Mouse (Mus musculus) neural tube, embryonic 12.5 days (tissue): ENCODE results near the gene Mmp2. TPM values are rescaled to one million over a fixed set of nuclear protein-coding genes. Genes with fewer than 3 reads are reported as not detected.

Source experiments
- ATAC-seq: fragments of 200-750 bp; cut with Nextera tagmentation; 2 replicates; pipeline ENCODE4 v1.8.0; 2017; ENCODE audit warnings: low read depth, mild to moderate bottlenecking, moderate TSS enrichment, moderate library complexity; ENCODE audit not compliant: low FRiP score
- H3K27ac ChIP-seq: fragments of 300-500 bp; sonication (generic); 2 replicates; pipeline ENCODE4 v1.5.1; 2016
- H3K27me3 ChIP-seq: fragments of 300-500 bp; sonication (generic); replicated peaks from 2 replicates; pipeline ENCODE4 v1.6.1; 2016; ENCODE audit warnings: mild to moderate bottlenecking
- H3K36me3 ChIP-seq: fragments of 300-500 bp; sonication (generic); 2 replicates; pipeline ENCODE4 v1.6.1; 2016; ENCODE audit warnings: mild to moderate bottlenecking
- H3K4me1 ChIP-seq: fragments of 300-500 bp; sonication (generic); 2 replicates; pipeline ENCODE4 v1.6.1; 2016
- H3K4me2 ChIP-seq: fragments of 300-500 bp; sonication (generic); replicated peaks from 2 replicates; pipeline ENCODE4 v1.6.1; 2016; ENCODE audit warnings: mild to moderate bottlenecking
- H3K4me3 ChIP-seq: fragments of 300-500 bp; sonication (generic); 2 replicates; pipeline ENCODE4 v1.5.1; 2016
- H3K9ac ChIP-seq: fragments of 300-500 bp; sonication (generic); 2 replicates; pipeline ENCODE4 v1.6.1; 2016; ENCODE audit warnings: mild to moderate bottlenecking
- H3K9me3 ChIP-seq: fragments of 300-500 bp; sonication (generic); 2 replicates; pipeline ENCODE4 v1.6.1; 2016; ENCODE audit warnings: mild to moderate bottlenecking
- WGBS: fragments of 180-500 bp; shearing (Covaris S2); methylation state at CpG from one replicate; pipeline ENCODE4 v1.1.7; 2016; 5-methylcytosine and 5-hydroxymethylcytosine counted together
- polyA plus RNA-seq: library from polyadenylated mRNA; unstranded; fragments of >200 nt; fragmentation: Nextera tagmentation; extraction: Ambion mirVana; gene quantifications from 2 replicates; pipeline ENCODE4 v1.2.1, GENCODE M21; 2016

The Mmp2 gene
- polyA plus RNA-seq, 1 experiment from 2014 or later: 58.1 TPM

DNA sequence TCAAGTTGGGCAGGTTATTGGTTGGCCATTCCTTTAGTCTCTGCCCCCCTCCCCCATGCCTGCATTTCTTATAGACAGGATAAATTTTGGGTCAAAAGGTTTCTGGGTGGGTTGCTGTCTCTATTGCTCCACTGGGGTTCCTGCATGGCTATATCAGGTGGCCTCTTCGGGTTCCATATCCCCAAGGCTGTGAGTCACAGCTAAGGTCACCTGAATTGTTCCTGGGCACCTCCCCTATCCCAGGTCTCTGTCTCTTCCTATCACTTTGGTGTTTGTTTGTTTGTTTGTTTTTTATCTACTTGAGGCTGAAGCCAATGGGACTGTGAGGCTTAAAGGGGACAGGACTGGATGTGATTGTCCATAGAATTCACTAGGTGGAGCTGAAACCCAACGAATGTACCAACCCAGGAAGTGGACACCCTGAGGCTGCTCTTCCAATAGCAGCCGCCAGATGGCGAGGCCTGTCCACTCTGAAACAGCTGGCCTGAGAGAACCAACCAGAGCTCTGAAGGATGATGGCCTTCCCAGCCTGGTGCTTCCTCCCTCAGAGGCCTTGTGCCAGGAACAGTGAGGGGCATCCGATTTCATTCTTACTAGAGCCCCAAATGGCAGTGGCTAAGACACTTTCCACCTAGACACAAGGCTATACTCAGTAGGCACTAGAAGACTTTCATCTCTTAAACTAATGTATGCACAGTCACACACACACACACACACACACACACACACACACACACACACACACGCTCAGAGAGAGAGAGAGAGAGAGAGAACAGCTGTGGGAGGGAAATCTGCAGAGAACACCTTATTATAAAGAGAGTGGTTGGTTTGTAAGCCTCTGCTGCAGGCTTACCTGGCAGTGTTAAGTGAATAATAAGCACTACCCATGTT, 8.9 kb upstream of the Mmp2 start:
- Histone ChIP-seq H3K9me3 (no peaks in the 10 kb centered on the region), H3K4me1 (no peaks in the 10 kb centered on the region), H3K4me3 (no peak overlapping the region), H3K4me2 (no peak overlapping the region), H3K27ac (no peak overlapping the region), H3K9ac (no peak overlapping the region), H3K36me3 (no peaks in the 10 kb centered on the region), H3K27me3 (no peaks in the 10 kb centered on the region)
- 24% methylated on average over 6 of the region's 6 CpGs for WGBS
- peak; percentile 77 for ATAC-seq

DNA sequence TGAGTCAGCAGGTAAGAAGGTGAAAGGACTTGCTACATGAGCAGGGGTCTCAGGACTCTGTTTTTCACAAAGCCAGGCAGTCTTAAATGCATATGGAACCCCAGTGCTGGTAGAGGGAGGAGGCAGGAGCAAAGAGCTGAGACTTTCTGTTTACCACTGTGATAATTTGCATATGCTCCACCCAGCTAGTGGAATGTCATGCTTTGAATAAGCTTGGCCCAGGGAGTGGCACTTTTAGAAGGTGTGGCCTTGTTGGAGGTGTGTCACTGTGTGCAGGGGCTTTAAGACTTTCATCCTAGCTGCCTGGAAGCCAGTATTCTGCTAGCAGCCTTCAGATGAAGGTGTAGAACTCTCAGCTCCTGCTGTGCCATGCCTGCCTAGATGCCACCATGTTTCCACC, 5.9 kb upstream of the Mmp2 start:
- H3K4me2 ChIP-seq: no peak overlapping the region
- no peak overlapping the region for H3K4me3 ChIP-seq
- H3K27ac ChIP-seq: no peak overlapping the region
- no peaks in the 10 kb centered on the region for H3K36me3 ChIP-seq
- no peak for ATAC-seq
- H3K27me3 ChIP-seq: peaks cover 2% of the 10 kb centered on the region; the same call in 1 of the 2 replicates
- H3K9ac ChIP-seq: no peak overlapping the region
- no peaks in the 10 kb centered on the region for H3K9me3 ChIP-seq
- no peaks in the 10 kb centered on the region for H3K4me1 ChIP-seq

DNA sequence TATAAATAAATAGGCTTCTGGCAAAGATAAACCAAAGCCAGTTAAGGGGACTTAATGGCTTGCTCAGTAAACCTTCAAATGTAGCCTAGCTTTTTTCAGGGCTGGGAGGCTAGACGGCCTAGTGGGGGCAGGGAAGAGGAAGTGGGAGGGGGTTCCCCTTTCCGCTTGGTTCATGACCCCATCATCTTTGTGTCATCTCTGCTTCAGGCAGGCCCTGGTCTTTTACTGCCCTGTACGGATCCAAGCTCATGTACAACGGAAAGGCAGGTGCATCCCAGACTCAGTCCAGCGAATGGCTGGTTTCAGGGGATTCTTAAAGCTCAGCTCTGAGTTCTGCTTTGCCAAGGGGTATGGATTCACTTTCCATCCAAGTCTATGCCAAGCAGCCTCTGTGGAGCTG, 4.7 kb upstream of the Mmp2 start:
- no peaks in the 10 kb centered on the region for H3K9me3 ChIP-seq
- no peak overlapping the region for H3K4me2 ChIP-seq
- no peaks in the 10 kb centered on the region for H3K36me3 ChIP-seq
- WGBS: 74% methylated on average over 5 of the region's 5 CpGs
- no peak for ATAC-seq
- no peak overlapping the region for H3K4me3 ChIP-seq
- no peak overlapping the region for H3K9ac ChIP-seq
- H3K4me1 ChIP-seq: 0 out of 2 replicates have a peak, but pooled peaks cover 5% of the 10 kb centered on the region
- peaks cover 10% of the 10 kb centered on the region; the same call in 1 of the 2 replicates for H3K27me3 ChIP-seq
- no peak overlapping the region for H3K27ac ChIP-seq

DNA sequence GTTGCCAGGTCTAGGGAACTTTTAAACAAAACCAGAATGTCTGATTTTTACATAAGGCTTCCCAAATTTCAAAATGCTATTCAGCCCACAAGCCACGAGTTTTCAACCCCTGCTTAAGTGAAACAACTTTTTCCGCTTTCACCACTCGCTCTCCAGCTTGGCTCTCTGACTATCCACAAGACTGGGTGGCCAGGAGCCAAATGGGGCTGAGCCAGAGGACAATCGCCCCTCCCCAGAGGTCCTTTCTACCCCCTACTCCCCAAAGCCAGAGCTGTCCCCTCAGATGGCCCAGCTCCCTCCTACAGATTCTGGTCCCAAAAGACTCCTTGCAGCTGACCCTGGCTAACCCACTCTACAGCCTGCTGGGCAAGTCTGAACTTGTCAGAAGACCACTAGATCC, 1.1 kb upstream of the Mmp2 start:
- no peak overlapping the region for H3K9ac ChIP-seq
- H3K4me2 ChIP-seq: no peak overlapping the region
- no peaks in the 10 kb centered on the region for H3K36me3 ChIP-seq
- no peak for ATAC-seq
- 0 out of 2 replicates have a peak, but pooled peaks cover 11% of the 10 kb centered on the region for H3K4me1 ChIP-seq
- no peaks in the 10 kb centered on the region for H3K9me3 ChIP-seq
- WGBS: 75% methylated on average over 4 of the region's 4 CpGs
- H3K27ac ChIP-seq: no peak overlapping the region
- no peak overlapping the region for H3K4me3 ChIP-seq
- peaks cover 10% of the 10 kb centered on the region; the same call in 1 of the 2 replicates for H3K27me3 ChIP-seq

DNA sequence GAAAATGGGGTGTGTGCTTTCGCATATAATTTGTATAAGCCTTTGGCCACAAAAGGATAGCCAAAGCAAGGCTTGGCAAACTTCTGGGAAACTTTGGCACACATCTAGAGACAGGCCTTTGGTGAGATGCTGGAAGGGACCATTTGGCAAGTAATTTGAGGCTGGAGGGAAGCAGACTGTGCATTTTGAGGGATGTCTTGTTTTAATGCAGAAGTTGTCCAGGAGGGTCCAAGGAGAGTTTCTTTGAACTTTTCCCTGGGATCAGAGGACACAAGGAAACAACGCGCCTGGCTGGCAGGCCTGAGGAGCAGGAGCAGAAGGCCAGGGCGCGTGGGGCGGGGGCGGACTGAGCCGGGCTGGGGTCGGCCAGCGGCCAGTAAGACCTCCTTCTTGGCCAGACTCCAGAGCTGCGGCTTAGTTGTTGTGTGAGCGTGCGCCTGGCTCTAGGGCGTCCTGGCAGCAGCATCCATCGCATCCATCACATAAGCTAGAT, 1.2 kb downstream of the Mmp2 start:
- H3K9ac ChIP-seq: no peak overlapping the region; the same call in 1 of the 2 replicates
- H3K36me3 ChIP-seq: no peaks in the 10 kb centered on the region
- ATAC-seq: no peak
- H3K4me1 ChIP-seq: 0 out of 2 replicates have a peak, but pooled peaks cover 11% of the 10 kb centered on the region
- H3K4me2 ChIP-seq: peak overlapping the region; percentile 73
- no peak overlapping the region; the same call in 1 of the 2 replicates for H3K4me3 ChIP-seq
- WGBS: 49% methylated on average over 15 of the region's 15 CpGs
- H3K27ac ChIP-seq: no peak overlapping the region
- H3K27me3 ChIP-seq: peaks cover 10% of the 10 kb centered on the region; the same call in 1 of the 2 replicates
- H3K9me3 ChIP-seq: no peaks in the 10 kb centered on the region

DNA sequence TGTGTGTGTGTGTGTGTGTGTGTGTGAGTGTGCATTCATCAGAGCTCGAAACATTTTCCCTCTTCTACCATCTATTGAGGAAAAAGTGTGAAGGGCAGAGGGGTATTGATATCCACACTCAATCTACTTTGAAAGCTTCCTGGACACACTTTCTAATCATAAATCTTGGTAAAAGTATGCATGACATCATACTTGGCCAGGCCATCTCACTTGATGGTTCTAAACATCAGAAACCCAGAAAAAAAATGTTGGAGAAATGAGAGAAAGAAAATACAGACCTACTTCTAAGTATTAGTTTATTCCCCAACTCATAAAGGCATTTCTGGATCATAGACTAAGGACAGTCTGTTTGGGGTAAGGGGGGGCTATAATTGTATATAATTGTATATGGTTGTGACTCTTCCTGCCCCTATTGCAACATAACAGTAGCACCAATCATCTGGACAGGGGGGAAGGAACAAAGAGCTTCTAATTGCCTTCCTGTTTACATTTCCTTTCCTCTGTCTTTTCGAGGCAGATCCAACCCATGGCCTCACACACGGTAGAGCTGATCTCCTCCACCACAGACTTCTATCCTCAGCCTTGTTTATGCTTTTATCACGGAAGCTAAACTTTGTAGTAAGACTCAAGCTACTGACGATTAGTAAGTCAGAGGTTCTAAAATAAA, 7.1 kb downstream of the Mmp2 start:
- H3K9ac ChIP-seq: no peak overlapping the region
- no peak overlapping the region for H3K4me2 ChIP-seq
- WGBS: 73% methylated on average over 5 of the region's 5 CpGs
- H3K4me3 ChIP-seq: no peak overlapping the region
- no peaks in the 10 kb centered on the region for H3K4me1 ChIP-seq
- H3K9me3 ChIP-seq: no peaks in the 10 kb centered on the region
- ATAC-seq: no peak
- no peak overlapping the region for H3K27ac ChIP-seq
- H3K36me3 ChIP-seq: 0 out of 2 replicates have a peak, but pooled peaks cover 3% of the 10 kb centered on the region
- H3K27me3 ChIP-seq: no peaks in the 10 kb centered on the region

DNA sequence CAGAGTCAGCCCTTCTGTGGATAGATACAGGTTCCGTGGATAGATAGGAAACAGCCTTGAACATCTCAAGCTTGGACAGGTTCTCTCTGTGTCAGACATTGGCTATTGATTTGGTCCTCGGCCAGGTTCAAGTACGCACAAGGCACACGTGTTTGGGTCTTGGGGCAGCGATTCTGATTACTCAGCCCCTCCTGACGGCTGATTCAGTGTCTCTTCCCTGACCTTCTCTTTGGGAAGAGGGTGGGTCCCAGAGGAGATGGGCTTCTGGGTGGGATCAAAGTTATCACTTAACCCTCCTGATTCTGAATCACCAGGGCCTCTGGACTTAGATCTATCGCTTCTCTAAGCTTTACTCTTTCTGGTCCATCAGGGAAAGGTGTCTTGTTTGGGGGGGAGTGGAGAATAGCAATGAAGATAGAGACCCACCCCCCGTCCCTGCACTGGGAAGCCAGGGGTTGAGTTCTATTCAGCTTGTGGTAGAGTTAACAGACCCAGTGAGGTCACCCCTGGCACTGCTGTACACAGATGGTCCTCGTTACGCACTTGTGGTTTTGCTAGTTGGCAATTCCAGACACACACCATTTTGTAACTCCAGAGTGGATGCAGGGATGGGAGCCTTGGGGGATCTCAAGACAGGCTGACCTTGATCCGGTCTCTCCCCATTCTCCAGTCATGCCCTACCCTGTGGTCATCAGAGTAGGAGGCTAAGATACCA, 7.9 kb downstream of the Mmp2 start:
- 88% methylated on average over 11 of the region's 11 CpGs for WGBS
- no peak overlapping the region for H3K4me3 ChIP-seq
- H3K36me3 ChIP-seq: 0 out of 2 replicates have a peak, but pooled peaks cover 3% of the 10 kb centered on the region
- no peak overlapping the region for H3K27ac ChIP-seq
- no peaks in the 10 kb centered on the region for H3K4me1 ChIP-seq
- no peaks in the 10 kb centered on the region for H3K27me3 ChIP-seq
- H3K9ac ChIP-seq: no peak overlapping the region
- no peaks in the 10 kb centered on the region for H3K9me3 ChIP-seq
- no peak overlapping the region for H3K4me2 ChIP-seq
- ATAC-seq: no peak

DNA sequence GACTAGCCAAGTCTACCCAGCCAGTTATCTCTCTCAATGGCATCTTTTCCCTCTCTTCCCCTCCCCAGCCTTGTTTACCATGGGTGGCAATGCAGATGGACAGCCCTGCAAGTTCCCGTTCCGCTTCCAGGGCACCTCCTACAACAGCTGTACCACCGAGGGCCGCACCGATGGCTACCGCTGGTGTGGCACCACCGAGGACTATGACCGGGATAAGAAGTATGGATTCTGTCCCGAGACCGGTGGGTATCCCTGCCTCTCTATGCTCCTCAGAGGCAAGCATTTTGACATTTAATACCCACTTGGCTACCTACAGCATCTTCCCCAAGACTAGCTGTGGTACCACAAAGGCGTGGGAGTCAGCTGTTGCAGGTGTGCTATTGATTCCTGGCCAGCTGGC, 8.8 kb downstream of the Mmp2 start:
- H3K27me3 ChIP-seq: no peaks in the 10 kb centered on the region
- 95% methylated on average over 11 of the region's 11 CpGs for WGBS
- no peaks in the 10 kb centered on the region for H3K9me3 ChIP-seq
- H3K4me1 ChIP-seq: no peaks in the 10 kb centered on the region
- H3K9ac ChIP-seq: no peak overlapping the region
- H3K36me3 ChIP-seq: 0 out of 2 replicates have a peak, but pooled peaks cover 3% of the 10 kb centered on the region
- no peak for ATAC-seq
- no peak overlapping the region for H3K27ac ChIP-seq
- no peak overlapping the region for H3K4me3 ChIP-seq
- H3K4me2 ChIP-seq: no peak overlapping the region

DNA sequence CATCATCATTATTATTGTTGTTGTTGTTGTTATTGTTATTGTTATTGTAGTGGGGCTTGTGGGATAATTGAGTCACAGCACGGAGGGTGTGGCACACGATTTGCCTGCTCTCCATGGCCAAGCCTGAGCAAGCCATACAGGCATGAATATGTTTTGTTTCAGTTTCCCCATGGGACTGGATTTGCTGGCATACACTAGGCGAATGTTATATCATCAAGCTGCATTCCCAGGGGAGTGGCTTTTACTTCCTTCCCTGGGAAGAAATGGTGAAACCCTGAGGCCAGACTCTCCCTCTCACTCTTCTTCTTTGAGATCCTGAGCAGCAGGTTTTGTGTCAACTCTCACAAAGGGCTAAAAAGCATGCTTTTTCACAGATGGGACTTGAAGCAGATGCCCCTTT, 11.5 kb downstream of the Mmp2 start:
- WGBS: 86% methylated on average over 3 of the region's 3 CpGs
- Histone ChIP-seq H3K4me2 (no peak overlapping the region), H3K27me3 (no peaks in the 10 kb centered on the region), H3K4me3 (no peak overlapping the region), H3K9me3 (no peaks in the 10 kb centered on the region), H3K9ac (no peak overlapping the region), H3K4me1 (no peaks in the 10 kb centered on the region), H3K27ac (no peak overlapping the region), H3K36me3 (0 out of 2 replicates have a peak, but pooled peaks cover 3% of the 10 kb centered on the region)
- ATAC-seq: no peak

DNA sequence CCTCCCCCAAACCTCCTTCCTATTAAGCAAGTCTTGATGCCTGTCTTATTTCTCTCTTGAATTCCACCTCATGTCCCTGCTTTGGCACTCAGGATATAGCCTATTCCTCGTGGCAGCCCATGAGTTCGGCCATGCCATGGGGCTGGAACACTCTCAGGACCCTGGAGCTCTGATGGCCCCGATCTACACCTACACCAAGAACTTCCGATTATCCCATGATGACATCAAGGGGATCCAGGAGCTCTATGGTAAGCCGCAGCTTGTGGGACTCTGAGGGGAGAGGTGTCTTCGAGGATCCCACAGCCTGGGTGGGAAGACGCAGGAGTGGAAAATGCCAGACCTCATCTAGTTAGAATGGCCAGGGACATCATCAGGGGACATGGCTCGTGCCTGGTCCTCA, 12.1 kb downstream of the Mmp2 start:
- 94% methylated on average over 8 of the region's 8 CpGs for WGBS
- Histone ChIP-seq H3K36me3 (peaks cover 7% of the 10 kb centered on the region; the same call in 1 of the 2 replicates), H3K27me3 (no peaks in the 10 kb centered on the region), H3K9me3 (no peaks in the 10 kb centered on the region), H3K4me2 (no peak overlapping the region), H3K4me3 (no peak overlapping the region), H3K27ac (no peak overlapping the region), H3K4me1 (no peaks in the 10 kb centered on the region), H3K9ac (no peak overlapping the region)
- no peak for ATAC-seq

DNA sequence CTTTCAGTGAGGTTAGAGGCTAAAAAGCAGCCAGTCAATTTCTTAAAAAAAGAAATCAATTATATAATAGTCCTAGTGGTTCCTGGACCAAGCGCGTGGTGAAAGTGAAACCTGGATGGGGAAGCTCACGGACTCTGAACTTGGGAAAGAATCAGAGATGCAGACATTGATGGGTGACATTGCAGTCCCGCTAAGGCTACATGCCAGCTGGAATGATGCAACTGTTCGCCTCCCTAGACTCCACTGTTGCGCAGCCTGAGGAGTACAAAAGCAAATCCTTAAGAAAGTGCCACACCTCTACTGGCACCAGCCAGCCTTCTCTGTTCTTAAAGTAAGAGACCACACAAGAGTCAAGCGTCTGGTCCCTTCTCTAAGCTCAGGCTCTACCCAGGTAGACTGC, 12.8 kb downstream of the Mmp2 start:
- no peak overlapping the region for H3K4me3 ChIP-seq
- no peak overlapping the region for H3K9ac ChIP-seq
- H3K4me1 ChIP-seq: no peaks in the 10 kb centered on the region
- no peaks in the 10 kb centered on the region for H3K27me3 ChIP-seq
- no peak for ATAC-seq
- H3K9me3 ChIP-seq: no peaks in the 10 kb centered on the region
- H3K4me2 ChIP-seq: no peak overlapping the region
- peaks cover 7% of the 10 kb centered on the region; the same call in 1 of the 2 replicates for H3K36me3 ChIP-seq
- WGBS: 95% methylated on average over 7 of the region's 7 CpGs
- no peak overlapping the region for H3K27ac ChIP-seq

DNA sequence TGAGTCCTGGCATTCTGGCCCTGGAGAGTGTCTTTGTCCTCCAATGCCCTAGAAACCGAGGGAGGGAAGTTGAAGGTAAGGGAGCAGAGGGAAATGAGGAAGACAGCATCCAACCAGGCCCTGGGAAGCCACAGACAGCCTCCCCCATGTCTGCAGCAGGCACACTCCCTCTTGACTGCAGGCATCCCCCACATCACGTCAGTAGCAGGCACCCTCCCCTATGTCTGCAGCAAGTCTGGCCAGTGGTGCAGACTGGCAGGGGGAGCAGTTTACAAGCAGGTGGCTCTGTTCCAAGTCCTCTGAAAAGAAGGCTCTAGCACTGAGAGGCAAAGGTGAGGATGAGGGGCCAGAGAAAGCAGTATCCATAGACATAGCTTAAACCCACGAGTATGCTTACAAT, 19.6 kb downstream of the Mmp2 start:
- Histone ChIP-seq H3K4me1 (peaks cover 12% of the 10 kb centered on the region), H3K9ac (no peak overlapping the region), H3K27me3 (no peaks in the 10 kb centered on the region), H3K4me2 (no peak overlapping the region; the same call in 1 of the 2 replicates), H3K4me3 (no peak overlapping the region), H3K36me3 (peaks cover 4% of the 10 kb centered on the region; the same call in 1 of the 2 replicates), H3K27ac (no peak overlapping the region), H3K9me3 (no peaks in the 10 kb centered on the region)
- no peak for ATAC-seq
- 31% methylated on average over 3 of the region's 3 CpGs for WGBS
